Mouse (Mus musculus) naive thymus-derived CD4-positive, alpha-beta T cell, adult 2 months (primary cell): ENCODE measurements around the gene Gm49776.
A peak's percentile ranks its signal among the peaks of the same experiment; 100 is the strongest.

Experiments used
- DNase-seq: peaks from one replicate; pipeline ENCODE4 v3.0.0-alpha.2; 2011; ENCODE audit warnings: low read depth

Gene Gm49776

GRCm38 (mm10) chr16:18234671-18235388, 23.3 kb downstream of the Gm49776 start, which contains the start of gene Zdhhc8:
Gene Zdhhc8, minus strand, starts transcription at chr16:18235136.
- peak; percentile 60 for DNase-seq

GRCm38 (mm10) chr16:18233919-18234670, 24.0 kb downstream of the Gm49776 start:
- peak; percentile 44 for DNase-seq

GRCm38 (mm10) chr16:18233451-18233850, 24.7 kb downstream of the Gm49776 start:
- peak; percentile 32 for DNase-seq

GRCm38 (mm10) chr16:18231451-18231850, 26.7 kb downstream of the Gm49776 start:
- no peak for DNase-seq

GRCm38 (mm10) chr16:18231047-18231446, 27.1 kb downstream of the Gm49776 start:
- DNase-seq, result no peak

- DNase-seq, result no peak
Measured at GRCm38 (mm10) chr16:18230617-18231016, 27.5 kb downstream of the Gm49776 start.

- no peak for DNase-seq
Measured at GRCm38 (mm10) chr16:18229622-18230021, 28.5 kb downstream of the Gm49776 start.

- no peak for DNase-seq
Measured at GRCm38 (mm10) chr16:18228856-18229255, 29.3 kb downstream of the Gm49776 start.

- DNase-seq, result no peak
Measured at GRCm38 (mm10) chr16:18227897-18228422, 30.2 kb downstream of the Gm49776 start.

GRCm38 (mm10) chr16:18227187-18227586, 30.9 kb downstream of the Gm49776 start:
- DNase-seq, result no peak

- no peak for DNase-seq
Measured at GRCm38 (mm10) chr16:18222188-18222587, 35.9 kb downstream of the Gm49776 start.

GRCm38 (mm10) chr16:18221543-18221898, 36.6 kb downstream of the Gm49776 start:
- no peak for DNase-seq

- no peak for DNase-seq
Measured at GRCm38 (mm10) chr16:18220856-18221542, 37.1 kb downstream of the Gm49776 start.

GRCm38 (mm10) chr16:18220001-18220400, 38.1 kb downstream of the Gm49776 start:
- no peak for DNase-seq

GRCm38 (mm10) chr16:18218580-18218996, 39.5 kb downstream of the Gm49776 start:
- no peak for DNase-seq

GRCm38 (mm10) chr16:18217579-18217978, 40.5 kb downstream of the Gm49776 start, which contains the start of gene Ccdc188:
Gene Ccdc188, plus strand, starts transcription at chr16:18217879.
- no peak for DNase-seq

GRCm38 (mm10) chr16:18214858-18215257, 43.3 kb downstream of the Gm49776 start:
- DNase-seq, result no peak

- DNase-seq, result no peak
Measured at GRCm38 (mm10) chr16:18213689-18214088, 44.4 kb downstream of the Gm49776 start.

GRCm38 (mm10) chr16:18211417-18212171, 46.5 kb downstream of the Gm49776 start:
- peak; percentile 78 for DNase-seq

- peak; percentile 37 for DNase-seq
Measured at GRCm38 (mm10) chr16:18210701-18211416, 47.3 kb downstream of the Gm49776 start.
